Mouse (Mus musculus): Measurements from ENCODE around the gene Ppp2r1b. TPM values are rescaled to one million over a fixed set of nuclear protein-coding genes. Genes with fewer than 3 reads are reported as not detected.

Ppp2r1b gene
- total RNA-seq, 2 experiments from 2014 or later, result 17.4 to 18.5 TPM

DNA sequence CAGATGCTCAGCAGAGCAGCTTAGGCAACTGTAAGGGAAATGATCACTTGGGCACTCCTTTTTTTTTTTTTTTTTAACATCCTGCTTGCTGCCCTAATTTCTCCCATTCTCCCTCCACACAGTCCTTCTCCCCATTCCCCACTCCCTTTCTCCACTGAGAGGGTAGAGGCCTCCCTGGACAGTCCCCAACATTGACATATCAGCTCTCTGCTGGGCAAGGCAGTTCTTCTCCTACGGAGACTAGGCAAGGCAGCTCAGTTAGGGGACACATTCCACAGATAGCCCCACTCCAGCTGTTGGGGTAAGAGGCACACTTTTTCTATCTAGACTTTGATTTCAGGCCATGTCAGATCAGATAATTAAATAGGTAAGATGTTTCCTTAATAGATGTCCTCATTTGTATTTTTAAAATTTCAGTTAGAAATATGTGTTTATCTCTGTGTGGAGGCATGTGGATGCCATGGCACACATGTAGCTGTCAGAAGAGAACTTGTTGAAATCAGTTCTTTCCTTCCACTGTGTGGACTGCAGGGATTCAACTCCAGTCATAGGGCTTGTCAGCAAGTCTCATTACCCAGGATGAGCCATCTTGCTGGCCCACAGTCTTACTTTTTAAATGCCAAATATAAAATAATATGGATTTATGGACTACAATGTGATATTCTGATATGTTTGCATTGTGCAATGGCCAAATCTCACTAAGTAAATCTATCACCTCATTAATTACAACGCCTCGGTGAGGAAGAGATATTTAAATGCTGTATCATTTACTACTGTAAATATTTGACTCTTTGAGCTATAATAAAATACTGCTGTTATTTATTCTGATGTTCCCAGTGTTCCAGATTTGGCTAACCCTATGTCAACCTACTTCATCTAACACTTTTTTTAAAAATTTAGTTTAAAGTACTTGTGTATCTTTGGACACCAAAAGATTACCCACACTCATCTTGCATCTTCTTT is 76.1 kb downstream of the Ppp2r1b start:
- no peak for DNase-seq

DNA sequence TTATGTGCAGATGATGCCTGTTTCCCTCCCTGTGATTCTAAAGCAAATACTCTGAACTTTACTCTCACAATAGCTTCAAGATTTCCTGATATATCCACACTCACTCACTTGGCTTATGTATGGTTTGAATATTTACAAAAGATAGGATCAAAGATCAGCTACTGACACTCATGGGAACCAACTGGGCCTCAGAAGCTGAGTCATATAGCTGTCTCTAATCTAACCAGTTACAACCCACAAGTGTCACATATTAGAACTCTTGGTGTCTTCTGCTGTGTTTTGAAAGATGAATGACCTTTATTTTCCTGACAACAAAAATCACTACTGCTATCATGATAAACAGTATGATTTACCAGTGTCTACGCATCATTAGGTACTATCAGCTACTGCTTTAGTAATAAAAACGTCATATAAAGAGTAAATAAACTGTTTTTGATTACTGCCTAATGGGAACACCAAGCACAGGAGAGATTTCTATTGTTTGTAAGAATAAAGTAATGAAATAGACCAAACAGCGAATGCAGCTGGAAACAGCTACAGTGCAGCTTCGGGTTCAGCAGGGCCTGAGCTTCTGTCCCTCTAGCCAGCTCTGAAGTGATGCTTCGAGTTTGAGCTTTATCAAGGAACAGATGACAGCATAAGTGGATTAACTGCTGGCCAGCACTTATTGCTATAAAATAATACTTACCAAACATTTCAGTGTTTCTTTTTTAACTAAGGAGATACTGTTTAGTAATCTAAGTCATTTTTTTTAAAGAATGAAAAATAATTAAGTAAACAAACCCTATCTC is 77.5 kb downstream of the Ppp2r1b start:
- DNase-seq, result no peak

DNA sequence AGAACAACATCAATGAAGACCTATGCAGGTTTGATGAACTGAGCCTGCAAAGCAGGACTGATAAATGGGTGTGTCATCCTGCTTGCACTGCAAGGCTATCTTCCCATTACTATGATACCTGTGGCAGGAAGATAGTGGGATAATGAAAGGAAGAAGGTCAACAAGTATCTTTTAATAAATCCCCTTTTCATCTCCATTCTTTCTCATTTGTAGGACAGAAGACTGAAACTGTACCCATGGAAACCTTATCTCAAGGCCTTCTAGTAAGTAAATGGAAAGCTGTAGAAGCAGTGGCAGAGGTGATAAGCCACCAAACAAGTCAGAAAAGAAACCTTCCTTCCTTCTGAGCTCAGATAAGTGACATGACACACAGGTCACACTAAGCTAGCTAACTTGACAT is 79.4 kb downstream of the Ppp2r1b start:
- no peak for DNase-seq

DNA sequence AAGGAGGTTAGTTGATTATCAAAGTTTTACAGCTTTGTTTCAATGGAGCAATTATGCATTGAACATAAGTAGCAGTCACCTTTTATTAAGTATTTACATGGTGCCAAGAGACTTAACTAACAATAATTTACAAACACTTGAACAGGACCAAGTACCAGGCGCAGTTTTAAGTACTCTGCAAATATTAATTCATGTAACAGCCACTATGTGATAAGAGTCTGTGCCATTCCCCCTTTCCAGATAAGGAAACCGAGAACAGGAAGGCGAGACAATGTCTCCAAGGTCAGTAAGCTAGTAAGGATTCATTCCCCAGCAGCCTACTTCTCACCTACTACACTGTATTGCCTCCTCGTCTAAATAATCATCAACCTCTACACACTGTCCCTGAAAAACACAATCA is 80.7 kb downstream of the Ppp2r1b start:
- no peak for DNase-seq

DNA sequence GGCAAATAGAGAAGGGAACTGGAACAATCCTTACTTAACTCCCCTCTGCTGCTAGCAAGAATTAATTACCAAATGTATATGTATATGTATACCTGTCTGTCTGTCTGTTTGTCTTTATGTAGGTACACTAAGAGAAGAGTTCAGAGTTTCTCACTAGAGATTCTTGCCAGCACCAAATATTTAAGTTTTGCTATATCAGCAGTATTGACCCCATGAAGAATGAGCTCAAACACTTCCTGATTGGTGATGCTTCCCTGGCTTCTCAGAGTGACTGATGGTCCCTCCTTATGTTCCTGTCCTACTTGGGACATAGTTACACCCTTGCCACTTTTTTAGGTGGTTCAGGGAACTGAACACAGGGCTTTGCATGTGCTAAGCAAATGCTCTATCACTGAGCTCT is 84.9 kb downstream of the Ppp2r1b start:
- no peak for DNase-seq

DNA sequence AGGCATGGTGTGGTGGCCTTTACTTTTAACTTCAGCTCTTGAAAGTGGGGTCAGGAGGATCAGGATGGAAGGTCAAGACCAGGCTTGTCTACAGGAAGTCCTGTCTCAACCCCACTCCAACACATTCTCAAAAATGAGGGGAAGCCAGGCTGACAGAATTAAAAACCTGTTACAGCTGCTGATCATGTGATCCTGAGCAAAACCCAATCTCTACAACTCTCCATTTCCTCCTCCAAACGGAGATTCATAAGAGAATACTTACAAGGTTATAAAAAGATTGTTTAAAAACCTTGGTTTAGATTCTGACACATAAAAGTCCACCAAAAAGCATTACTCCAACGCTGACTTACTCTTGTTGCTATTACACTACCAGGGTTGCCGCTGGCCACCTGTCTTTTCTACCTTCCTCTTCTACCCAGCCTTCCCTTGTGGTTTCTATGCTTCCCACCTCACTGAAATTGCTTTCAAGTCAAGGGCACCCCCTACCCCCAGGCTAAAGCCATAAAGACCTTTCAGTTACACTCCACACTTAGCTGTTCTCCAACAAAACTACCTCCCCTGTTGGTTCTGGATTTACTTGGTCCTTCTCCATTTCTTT is 96.8 kb downstream of the Ppp2r1b start:
- no peak for DNase-seq

DNA sequence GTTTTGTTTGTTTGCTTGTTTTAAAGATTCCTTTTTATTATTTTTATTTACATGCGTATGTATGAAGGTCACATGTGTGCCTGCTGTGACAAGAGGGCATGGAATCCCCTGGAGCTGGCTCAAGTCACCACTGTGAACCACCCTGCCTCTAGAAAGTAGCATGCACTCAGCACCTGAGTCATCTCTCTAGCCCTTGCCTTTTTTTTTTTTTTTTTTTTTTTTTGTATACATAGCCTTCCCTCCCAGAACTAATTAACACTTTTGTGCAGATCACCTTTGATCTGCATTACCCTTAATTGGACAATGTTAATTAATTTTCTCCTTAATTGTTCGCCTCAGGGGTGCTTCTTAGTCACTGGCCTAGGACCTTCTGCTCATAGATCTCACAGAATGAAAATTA is 97.6 kb downstream of the Ppp2r1b start:
- DNase-seq, result no peak

Other genes starting within 250 kb of the Ppp2r1b start
- 100 to 1,000 TPM; 114 to 116 TPM for gene Sdhd, start 241.5 kb upstream of the Ppp2r1b start, total RNA-seq (2021)
- gene Timm8b, start 241.4 kb upstream of the Ppp2r1b start, total RNA-seq (2021), result 100 to 1,000 TPM; 238 to 241 TPM
- 1 to 10 TPM; 2.2 to 3.0 TPM for gene Pih1d2, start 228.0 kb upstream of the Ppp2r1b start, total RNA-seq (2021)
- gene Nkapd1, start 227.8 kb upstream of the Ppp2r1b start, total RNA-seq (2021), result 10 to 100 TPM; 18.3 to 22.7 TPM
- gene Dlat, start 185.5 kb upstream of the Ppp2r1b start, total RNA-seq (2021), result 100 to 1,000 TPM; 134 to 144 TPM
- 10 to 100 TPM; 83.8 to 97.1 TPM for gene Dixdc1, start 105.8 kb upstream of the Ppp2r1b start, total RNA-seq (2021)
- 1 to 10 TPM in 1 of 2 experiments, under 1 TPM in 1; 0.67 to 1.6 TPM for gene 2310030G06Rik, start 98.8 kb upstream of the Ppp2r1b start, total RNA-seq (2021)
- gene Cryab, start 94.0 kb upstream of the Ppp2r1b start, total RNA-seq (2021), result 100 to 1,000 TPM; 153 to 161 TPM
- gene Hspb2, start 92.9 kb upstream of the Ppp2r1b start, total RNA-seq (2021), result 1 to 10 TPM in 1 of 2 experiments, under 1 TPM in 1; 0.95 to 1.2 TPM
- 1 to 10 TPM; 5.4 to 6.4 TPM for gene Fdxacb1, start 77.1 kb upstream of the Ppp2r1b start, total RNA-seq (2021)
- gene Alg9, start 70.3 kb upstream of the Ppp2r1b start, total RNA-seq (2021), result 10 to 100 TPM; 27.3 to 31.9 TPM
- gene 1110032A03Rik, start 69.8 kb upstream of the Ppp2r1b start, total RNA-seq (2021), result 10 to 100 TPM; 24.3 to 29.0 TPM
- 10 to 100 TPM; 37.8 to 43.5 TPM for gene Sik2, start 163.8 kb downstream of the Ppp2r1b start, total RNA-seq (2021)
- not detected for gene Btg4, start 215.6 kb downstream of the Ppp2r1b start, total RNA-seq (2021)
- gene Layn, start 231.8 kb downstream of the Ppp2r1b start, total RNA-seq (2021), result 1 to 10 TPM; 3.8 to 5.9 TPM